Mouse (Mus musculus): ENCODE measurements around the gene Prr15. TPM values are rescaled to one million over a fixed set of nuclear protein-coding genes. Genes with fewer than 3 reads are reported as not detected.

Gene Prr15
- polyA plus RNA-seq, 1 experiment from 2014 or later = 0.21 TPM

- CTCF ChIA-PET = interaction anchor here (1.0 kb wide), 1 partner anchor 48 kb away, joined by 3 read pairs; no protein-coding TSS in a partner anchor
Observed at GRCm38 (mm10) chr6:54330166-54330565, 4.5 kb downstream of the Prr15 start.

GRCm38 (mm10) chr6:54331765-54332164 is 6.1 kb downstream of the Prr15 start:
- POLR2A ChIA-PET = no interaction called here
- in situ Hi-C loops (cut with MboI; ENCODE audit: low pct_unique_long_range_greater_than_20kb) = loop anchor here (10.0 kb wide), 1 partner anchor 597 kb away; no protein-coding TSS in a partner anchor
- DNase-seq (ENCODE audit: low read depth, low spot score) = no peak
- no peaks in the 10 kb centered on the region for H3K27me3 ChIP-seq
- no peak for ATAC-seq
- TF ChIP-seq CTCF (IDR thresholded peaks at IDR 0.05) = no peak
- CTCF ChIA-PET = no interaction called here

More at GRCm38 (mm10) chr6:54330166-54330565, 4.5 kb downstream of the Prr15 start:
- ATAC-seq (no peak), DNase-seq (ENCODE audit: low read depth, low spot score) (no peak)
- POLR2A ChIA-PET = no interaction called here
- no peak for TF ChIP-seq CTCF (IDR thresholded peaks at IDR 0.05)
- in situ Hi-C loops (cut with MboI; ENCODE audit: low pct_unique_long_range_greater_than_20kb) = loop anchor here (10.0 kb wide), 1 partner anchor 595 kb away; no protein-coding TSS in a partner anchor
- no peaks in the 10 kb centered on the region for H3K27me3 ChIP-seq

GRCm38 (mm10) chr6:54332203-54332602 is 6.6 kb downstream of the Prr15 start:
- no peak for DNase-seq (ENCODE audit: low read depth, low spot score)
- ChIA-PET POLR2A (no interaction called here), CTCF (interaction anchor here (2.0 kb wide), 1 partner anchor 38 kb away, joined by 5 read pairs; no protein-coding TSS in a partner anchor)
- TF ChIP-seq CTCF (IDR thresholded peaks at IDR 0.05) = no peak
- no peaks in the 10 kb centered on the region for H3K27me3 ChIP-seq
- in situ Hi-C loops (cut with MboI; ENCODE audit: low pct_unique_long_range_greater_than_20kb) = loop anchor here (10.0 kb wide), 1 partner anchor 597 kb away; no protein-coding TSS in a partner anchor
- ATAC-seq = peak; percentile 54

GRCm38 (mm10) chr6:54333116-54333651 is 7.5 kb downstream of the Prr15 start:
- no peaks in the 10 kb centered on the region for H3K27me3 ChIP-seq
- ChIA-PET POLR2A (interaction anchor here (0.6 kb wide), 1 partner anchor 30 kb away, joined by 3 read pairs; no protein-coding TSS in a partner anchor), CTCF (interaction anchor here (1.3 to 2.0 kb wide), 2 partner anchors 37 to 75 kb away, joined by 3 to 5 read pairs; no protein-coding TSS in a partner anchor)
- in situ Hi-C loops (cut with MboI; ENCODE audit: low pct_unique_long_range_greater_than_20kb) = loop anchor here (10.0 kb wide), 1 partner anchor 598 kb away; no protein-coding TSS in a partner anchor
- TF ChIP-seq CTCF (IDR thresholded peaks at IDR 0.05) = no peak
- peak; percentile 59 for ATAC-seq
- DNase-seq (ENCODE audit: low read depth, low spot score) = no peak

GRCm38 (mm10) chr6:54333652-54334396 is 8.2 kb downstream of the Prr15 start:
- no peak for TF ChIP-seq CTCF (IDR thresholded peaks at IDR 0.05)
- CTCF ChIA-PET = interaction anchor here (0.9 to 2.0 kb wide), 4 partner anchors 16 to 75 kb away, joined by 3 to 5 read pairs (median 3); no protein-coding TSS in a partner anchor
- H3K27me3 ChIP-seq = no peaks in the 10 kb centered on the region
- ATAC-seq (peak; percentile 72), DNase-seq (ENCODE audit: low read depth, low spot score) (no peak)
- in situ Hi-C loops (cut with MboI; ENCODE audit: low pct_unique_long_range_greater_than_20kb) = loop anchor here (10.0 kb wide), 1 partner anchor 599 kb away; no protein-coding TSS in a partner anchor
- POLR2A ChIA-PET = no interaction called here

- ATAC-seq (no peak), DNase-seq (ENCODE audit: low read depth, low spot score) (no peak)
- CTCF ChIA-PET = interaction anchor here (0.7 to 1.1 kb wide), 3 partner anchors 25 to 79 kb away, joined by 3 read pairs; no protein-coding TSS in a partner anchor
- in situ Hi-C loops (cut with MboI; ENCODE audit: low pct_unique_long_range_greater_than_20kb) = loop anchor here (10.0 kb wide), 1 partner anchor 603 kb away; no protein-coding TSS in a partner anchor
- POLR2A ChIA-PET = no interaction called here
- no peak for TF ChIP-seq CTCF (IDR thresholded peaks at IDR 0.05)
- H3K27me3 ChIP-seq = no peaks in the 10 kb centered on the region
Observed at GRCm38 (mm10) chr6:54337321-54337720, 11.7 kb downstream of the Prr15 start.

GRCm38 (mm10) chr6:54341133-54341532 is 15.5 kb downstream of the Prr15 start:
- DNase-seq (ENCODE audit: low read depth, low spot score) (no peak), ATAC-seq (no peak)
- TF ChIP-seq CTCF (IDR thresholded peaks at IDR 0.05) = no peak
- in situ Hi-C loops (cut with MboI; ENCODE audit: low pct_unique_long_range_greater_than_20kb) = loop anchor here (10.0 kb wide), 1 partner anchor 316 kb away; no protein-coding TSS in a partner anchor
- H3K27me3 ChIP-seq = no peaks in the 10 kb centered on the region
- ChIA-PET CTCF (no interaction called here), POLR2A (no interaction called here)

- ATAC-seq (no peak), DNase-seq (ENCODE audit: low read depth, low spot score) (no peak)
- in situ Hi-C loops (cut with MboI; ENCODE audit: low pct_unique_long_range_greater_than_20kb) = loop anchor here (10.0 kb wide), 1 partner anchor 317 kb away; no protein-coding TSS in a partner anchor
- TF ChIP-seq CTCF (IDR thresholded peaks at IDR 0.05) = no peak
- CTCF ChIA-PET = interaction anchor here (1.0 kb wide), 1 partner anchor 11 kb away, joined by 3 read pairs; no protein-coding TSS in a partner anchor
- H3K27me3 ChIP-seq = no peaks in the 10 kb centered on the region
- POLR2A ChIA-PET = no interaction called here
Observed at GRCm38 (mm10) chr6:54342223-54342622, 16.6 kb downstream of the Prr15 start.

- ChIA-PET POLR2A (no interaction called here), CTCF (interaction anchor here (0.9 to 1.6 kb wide), 3 partner anchors 14 to 23 kb away, joined by 3 to 4 read pairs (median 4); no protein-coding TSS in a partner anchor)
- no peaks in the 10 kb centered on the region for H3K27me3 ChIP-seq
- no peak for DNase-seq (ENCODE audit: low read depth, low spot score)
- TF ChIP-seq CTCF (IDR thresholded peaks at IDR 0.05) = no peak
- no peak for ATAC-seq
- in situ Hi-C loops (cut with MboI; ENCODE audit: low pct_unique_long_range_greater_than_20kb) = no loop called here
Observed at GRCm38 (mm10) chr6:54351860-54352259, 26.2 kb downstream of the Prr15 start.

- ATAC-seq (no peak), DNase-seq (ENCODE audit: low read depth, low spot score) (no peak)
- no peaks in the 10 kb centered on the region for H3K27me3 ChIP-seq
- ChIA-PET POLR2A (no interaction called here), CTCF (interaction anchor here (1.4 to 2.5 kb wide), 2 partner anchors 9 to 11 kb away, joined by 3 to 9 read pairs; no protein-coding TSS in a partner anchor)
- TF ChIP-seq CTCF (IDR thresholded peaks at IDR 0.05) = no peak
- in situ Hi-C loops (cut with MboI; ENCODE audit: low pct_unique_long_range_greater_than_20kb) = no loop called here
Observed at GRCm38 (mm10) chr6:54352931-54353690, 27.5 kb downstream of the Prr15 start.

Measured in Patski (cell line).